Mouse (Mus musculus): ENCODE measurements around the gene Mdfic. TPM values are rescaled to one million over a fixed set of nuclear protein-coding genes. Genes with fewer than 3 reads are reported as not detected.

Mdfic gene
- polyA plus RNA-seq, 1 experiment from 2014 or later, result 8.5 TPM

- Histone ChIP-seq H3K27ac (replicated peaks; ENCODE audit: low read depth, low read length) (no peak overlapping the region), H3K4me2 (ENCODE audit: low read depth, low read length) (no peak overlapping the region), H3K9ac (replicated peaks; ENCODE audit: low read length) (no peak overlapping the region), H3K4me1 (ENCODE audit: control insufficient read depth, insufficient read depth, low read length) (no peaks in the 10 kb centered on the region), H3K4me3 (ENCODE audit: low read depth, low read length) (no peak overlapping the region), H3K36me3 (replicated peaks; ENCODE audit: control insufficient read depth, insufficient read depth, low read depth, low read length) (no peaks in the 10 kb centered on the region), H3K9me3 (replicated peaks; ENCODE audit: control insufficient read depth, low read length) (no peaks in the 10 kb centered on the region), H3K27me3 (ENCODE audit: control insufficient read depth, insufficient read depth, low read length) (no peaks in the 10 kb centered on the region)
- DNase-seq (ENCODE audit: low spot score) (no peak), ATAC-seq (replicated peaks; ENCODE audit: insufficient number of reproducible peaks, low FRiP score, low TSS enrichment, low read depth) (no peak)
- 92% methylated on average over 5 of the region's 5 CpGs for WGBS
Observed at GRCm38 (mm10) chr6:15752160-15752559, 31.7 kb downstream of the Mdfic start.

DNA sequence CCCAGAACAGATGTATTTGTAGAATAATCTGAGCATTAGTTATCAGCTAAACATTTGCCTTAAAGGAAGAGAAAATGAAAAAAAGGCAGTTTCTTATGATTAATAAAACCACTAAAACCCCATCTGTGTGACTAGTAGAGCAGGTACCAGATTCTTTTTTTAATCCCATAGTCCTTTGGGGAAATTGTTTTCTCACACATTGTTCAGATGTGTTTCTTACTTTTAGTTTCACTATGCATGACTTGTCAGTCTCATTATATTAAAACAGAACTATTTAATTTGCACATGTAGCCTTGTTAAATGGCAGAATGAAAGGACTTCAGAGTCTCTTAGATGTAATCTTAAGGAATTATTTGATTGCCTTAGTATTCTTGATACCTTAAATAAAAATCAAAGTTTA is 32.7 kb downstream of the Mdfic start:
- DNase-seq (ENCODE audit: low spot score), result no peak
- Histone ChIP-seq H3K27me3 (ENCODE audit: control insufficient read depth, insufficient read depth, low read length) (no peaks in the 10 kb centered on the region), H3K27ac (replicated peaks; ENCODE audit: low read depth, low read length) (no peak overlapping the region), H3K9me3 (replicated peaks; ENCODE audit: control insufficient read depth, low read length) (no peaks in the 10 kb centered on the region), H3K36me3 (replicated peaks; ENCODE audit: control insufficient read depth, insufficient read depth, low read depth, low read length) (no peaks in the 10 kb centered on the region), H3K4me1 (ENCODE audit: control insufficient read depth, insufficient read depth, low read length) (no peaks in the 10 kb centered on the region), H3K9ac (replicated peaks; ENCODE audit: low read length) (no peak overlapping the region), H3K4me3 (ENCODE audit: low read depth, low read length) (no peak overlapping the region), H3K4me2 (ENCODE audit: low read depth, low read length) (no peak overlapping the region)
- ATAC-seq (replicated peaks; ENCODE audit: insufficient number of reproducible peaks, low FRiP score, low TSS enrichment, low read depth), result no peak

GRCm38 (mm10) chr6:15758394-15758793 is 37.9 kb downstream of the Mdfic start:
- Histone ChIP-seq H3K4me3 (ENCODE audit: low read depth, low read length) (no peak overlapping the region), H3K9ac (replicated peaks; ENCODE audit: low read length) (no peak overlapping the region)
- ATAC-seq (replicated peaks; ENCODE audit: insufficient number of reproducible peaks, low FRiP score, low TSS enrichment, low read depth), result no peak

GRCm38 (mm10) chr6:15760750-15761149 is 40.3 kb downstream of the Mdfic start:
- H3K4me3 ChIP-seq (ENCODE audit: low read depth, low read length), result no peak overlapping the region
- H3K9me3 ChIP-seq (replicated peaks; ENCODE audit: control insufficient read depth, low read length), result no peaks in the 10 kb centered on the region
- DNase-seq (ENCODE audit: low spot score) (no peak), ATAC-seq (replicated peaks; ENCODE audit: insufficient number of reproducible peaks, low FRiP score, low TSS enrichment, low read depth) (no peak)
- WGBS, result 76% methylated on average over 6 of the region's 6 CpGs
- H3K4me2 ChIP-seq (ENCODE audit: low read depth, low read length), result no peak overlapping the region
- no peaks in the 10 kb centered on the region for H3K4me1 ChIP-seq (ENCODE audit: control insufficient read depth, insufficient read depth, low read length)
- H3K27ac ChIP-seq (replicated peaks; ENCODE audit: low read depth, low read length), result no peak overlapping the region
- H3K36me3 ChIP-seq (replicated peaks; ENCODE audit: control insufficient read depth, insufficient read depth, low read depth, low read length), result no peaks in the 10 kb centered on the region
- no peaks in the 10 kb centered on the region for H3K27me3 ChIP-seq (ENCODE audit: control insufficient read depth, insufficient read depth, low read length)
- no peak overlapping the region for H3K9ac ChIP-seq (replicated peaks; ENCODE audit: low read length)

More at GRCm38 (mm10) chr6:15758394-15758793, 37.9 kb downstream of the Mdfic start:
- no peak for DNase-seq (ENCODE audit: low spot score)
- Histone ChIP-seq H3K4me2 (ENCODE audit: low read depth, low read length) (no peak overlapping the region), H3K36me3 (replicated peaks; ENCODE audit: control insufficient read depth, insufficient read depth, low read depth, low read length) (no peaks in the 10 kb centered on the region), H3K27ac (replicated peaks; ENCODE audit: low read depth, low read length) (no peak overlapping the region), H3K9me3 (replicated peaks; ENCODE audit: control insufficient read depth, low read length) (no peaks in the 10 kb centered on the region), H3K4me1 (ENCODE audit: control insufficient read depth, insufficient read depth, low read length) (no peaks in the 10 kb centered on the region), H3K27me3 (ENCODE audit: control insufficient read depth, insufficient read depth, low read length) (no peaks in the 10 kb centered on the region)
- WGBS, result 78% methylated on average over 3 of the region's 3 CpGs

GRCm38 (mm10) chr6:15764039-15764438 is 43.6 kb downstream of the Mdfic start:
- 42% methylated on average over 7 of the region's 7 CpGs for whole genome bisulfite sequencing
- Histone ChIP-seq H3K9ac (replicated peaks; ENCODE audit: low read length) (no peak overlapping the region), H3K36me3 (replicated peaks; ENCODE audit: control insufficient read depth, insufficient read depth, low read depth, low read length) (no peaks in the 10 kb centered on the region), H3K4me1 (ENCODE audit: control insufficient read depth, insufficient read depth, low read length) (no peaks in the 10 kb centered on the region), H3K27ac (replicated peaks; ENCODE audit: low read depth, low read length) (no peak overlapping the region), H3K27me3 (ENCODE audit: control insufficient read depth, insufficient read depth, low read length) (no peaks in the 10 kb centered on the region), H3K4me3 (ENCODE audit: low read depth, low read length) (no peak overlapping the region), H3K9me3 (replicated peaks; ENCODE audit: control insufficient read depth, low read length) (no peaks in the 10 kb centered on the region), H3K4me2 (ENCODE audit: low read depth, low read length) (no peak overlapping the region)
- DNase-seq (ENCODE audit: low spot score) (no peak), ATAC-seq (replicated peaks; ENCODE audit: insufficient number of reproducible peaks, low FRiP score, low TSS enrichment, low read depth) (no peak)

- WGBS, result 85% methylated on average over 6 of the region's 6 CpGs
- Histone ChIP-seq H3K27ac (replicated peaks; ENCODE audit: low read depth, low read length) (no peak overlapping the region), H3K9ac (replicated peaks; ENCODE audit: low read length) (no peak overlapping the region), H3K9me3 (replicated peaks; ENCODE audit: control insufficient read depth, low read length) (no peaks in the 10 kb centered on the region), H3K4me1 (ENCODE audit: control insufficient read depth, insufficient read depth, low read length) (no peaks in the 10 kb centered on the region), H3K4me2 (ENCODE audit: low read depth, low read length) (no peak overlapping the region), H3K27me3 (ENCODE audit: control insufficient read depth, insufficient read depth, low read length) (no peaks in the 10 kb centered on the region), H3K36me3 (replicated peaks; ENCODE audit: control insufficient read depth, insufficient read depth, low read depth, low read length) (no peaks in the 10 kb centered on the region), H3K4me3 (ENCODE audit: low read depth, low read length) (no peak overlapping the region)
- no peak for DNase-seq (ENCODE audit: low spot score)
- no peak for ATAC-seq (replicated peaks; ENCODE audit: insufficient number of reproducible peaks, low FRiP score, low TSS enrichment, low read depth)
Observed at GRCm38 (mm10) chr6:15767460-15767859, 47.0 kb downstream of the Mdfic start.

DNA sequence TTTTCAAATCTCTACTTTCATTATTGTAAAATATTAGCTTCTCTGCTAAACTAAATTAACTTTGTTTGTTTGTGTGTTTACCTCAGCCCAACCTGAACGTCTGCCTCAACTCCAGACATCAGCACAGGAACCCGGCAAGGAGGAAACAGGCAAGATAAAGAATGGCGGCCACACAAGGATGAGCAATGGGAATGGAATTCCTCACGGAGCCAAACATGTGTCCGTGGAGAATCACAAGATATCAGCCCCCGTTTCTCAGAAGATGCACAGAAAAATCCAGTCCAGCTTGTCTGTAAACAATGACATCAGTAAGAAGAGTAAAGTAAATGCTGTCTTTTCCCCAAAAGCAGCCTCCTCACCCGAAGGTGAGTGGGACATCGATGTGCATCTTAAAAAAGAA is 49.7 kb downstream of the Mdfic start:
- WGBS, result 72% methylated on average over 8 of the region's 8 CpGs
- Histone ChIP-seq H3K27ac (replicated peaks; ENCODE audit: low read depth, low read length) (no peak overlapping the region), H3K4me1 (ENCODE audit: control insufficient read depth, insufficient read depth, low read length) (no peaks in the 10 kb centered on the region), H3K4me3 (ENCODE audit: low read depth, low read length) (no peak overlapping the region), H3K27me3 (ENCODE audit: control insufficient read depth, insufficient read depth, low read length) (no peaks in the 10 kb centered on the region), H3K4me2 (ENCODE audit: low read depth, low read length) (no peak overlapping the region), H3K9ac (replicated peaks; ENCODE audit: low read length) (no peak overlapping the region), H3K9me3 (replicated peaks; ENCODE audit: control insufficient read depth, low read length) (no peaks in the 10 kb centered on the region), H3K36me3 (replicated peaks; ENCODE audit: control insufficient read depth, insufficient read depth, low read depth, low read length) (no peaks in the 10 kb centered on the region)
- DNase-seq (ENCODE audit: low spot score) (no peak), ATAC-seq (replicated peaks; ENCODE audit: insufficient number of reproducible peaks, low FRiP score, low TSS enrichment, low read depth) (no peak)

- 90% methylated on average over 3 of the region's 3 CpGs for WGBS
- H3K27ac ChIP-seq (replicated peaks; ENCODE audit: low read depth, low read length), result no peak overlapping the region
- no peaks in the 10 kb centered on the region for H3K27me3 ChIP-seq (ENCODE audit: control insufficient read depth, insufficient read depth, low read length)
- no peak for ATAC-seq (replicated peaks; ENCODE audit: insufficient number of reproducible peaks, low FRiP score, low TSS enrichment, low read depth)
- DNase-seq (ENCODE audit: low spot score), result no peak
- no peak overlapping the region for H3K4me2 ChIP-seq (ENCODE audit: low read depth, low read length)
- H3K36me3 ChIP-seq (replicated peaks; ENCODE audit: control insufficient read depth, insufficient read depth, low read depth, low read length), result no peaks in the 10 kb centered on the region
- H3K4me1 ChIP-seq (ENCODE audit: control insufficient read depth, insufficient read depth, low read length), result no peaks in the 10 kb centered on the region
- H3K9me3 ChIP-seq (replicated peaks; ENCODE audit: control insufficient read depth, low read length), result no peaks in the 10 kb centered on the region
- H3K4me3 ChIP-seq (ENCODE audit: low read depth, low read length), result no peak overlapping the region
- H3K9ac ChIP-seq (replicated peaks; ENCODE audit: low read length), result no peak overlapping the region
Observed at GRCm38 (mm10) chr6:15777070-15777469, 56.6 kb downstream of the Mdfic start.

Measured in embryonic facial prominence, embryonic 11.5 days (tissue).